Mouse (Mus musculus): ENCODE results near the gene Ttc38.
A peak's percentile ranks its signal among the peaks of the same experiment; 100 is the strongest.
"Not testable (repeated sequence)": the region's sequence is repeated elsewhere in the genome, so short reads cannot be mapped to it uniquely, and the experiment has no call there.

Ttc38 gene

DNA sequence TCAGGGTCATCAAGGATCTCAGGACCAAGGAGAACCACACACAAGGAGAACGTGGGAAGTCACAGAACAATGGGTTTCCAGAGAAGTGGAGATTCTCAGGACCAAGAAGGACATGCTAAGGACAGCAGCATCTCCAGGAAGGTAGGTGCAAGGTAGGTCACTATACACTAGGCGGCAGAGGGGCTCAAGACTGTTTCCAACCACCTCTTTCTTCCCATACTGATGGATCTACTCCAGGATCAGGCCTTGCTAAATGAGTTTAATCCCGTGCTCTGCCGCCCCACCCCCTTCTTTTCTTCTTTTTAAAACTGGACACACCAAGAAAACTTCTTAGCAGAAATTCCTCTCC, 10.1 kb upstream of the Ttc38 start:
- DNase-seq (ENCODE audit: low spot score) = no peak

DNA sequence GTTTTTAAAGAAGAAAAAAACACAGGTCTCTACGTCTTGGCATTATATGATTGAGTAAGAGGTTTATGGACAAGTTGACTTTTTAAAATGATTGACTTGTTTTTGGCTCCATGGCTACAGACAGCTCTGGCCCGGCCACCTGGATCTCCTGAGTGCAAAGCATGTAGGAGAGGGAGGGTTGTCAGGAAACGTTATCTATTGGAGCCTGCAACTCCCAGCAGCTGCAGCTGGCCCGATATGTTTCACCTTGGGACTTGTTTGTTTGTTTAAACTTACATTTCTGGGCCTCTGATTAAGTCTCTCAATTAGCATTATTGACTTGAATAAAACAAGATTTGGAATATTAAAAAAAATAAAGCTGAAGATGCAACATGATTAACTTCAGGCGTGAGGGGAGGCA, 5.4 kb upstream of the Ttc38 start:
- DNase-seq (ENCODE audit: low spot score) = no peak

DNA sequence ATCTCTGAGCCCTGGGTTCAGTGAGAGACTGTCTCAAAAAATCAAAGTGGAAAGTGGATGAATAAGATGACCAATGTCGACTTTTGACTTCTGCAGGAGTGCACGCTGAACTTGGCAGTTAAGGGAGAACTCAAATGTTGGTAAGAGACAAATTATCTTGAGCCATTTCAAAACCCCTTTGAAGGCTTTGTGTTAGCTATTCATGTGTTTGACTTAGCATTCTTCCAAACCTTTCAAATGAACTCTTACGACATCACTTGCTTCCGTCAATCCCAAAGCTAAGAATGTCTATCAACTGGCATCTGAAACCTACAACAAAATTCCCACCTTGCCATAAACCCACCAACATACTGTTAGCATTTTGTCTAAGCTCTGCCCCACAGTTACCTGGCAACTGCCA, 4.0 kb upstream of the Ttc38 start:
- no peak for DNase-seq (ENCODE audit: low spot score)

DNA sequence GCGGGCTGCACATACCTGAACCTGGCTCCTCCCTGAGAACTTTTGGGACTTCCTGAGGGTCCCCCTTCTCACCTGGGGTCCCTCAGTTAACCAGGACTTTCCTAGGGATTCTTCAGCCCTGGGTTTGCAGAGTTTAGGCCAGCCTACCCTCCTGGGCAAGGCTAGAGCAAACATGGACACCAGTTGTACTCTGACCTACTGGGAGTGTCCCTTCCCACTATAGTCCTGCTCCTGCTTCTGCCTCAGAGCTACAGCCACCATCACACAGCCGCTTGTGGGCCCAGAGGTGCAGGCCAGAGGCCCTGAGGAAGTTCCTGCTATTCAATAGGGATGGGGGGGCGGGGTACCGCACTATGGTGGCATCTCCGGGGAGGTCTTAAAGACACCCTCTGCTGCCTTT, 2.6 kb upstream of the Ttc38 start:
- DNase-seq (ENCODE audit: low spot score) = no peak

DNA sequence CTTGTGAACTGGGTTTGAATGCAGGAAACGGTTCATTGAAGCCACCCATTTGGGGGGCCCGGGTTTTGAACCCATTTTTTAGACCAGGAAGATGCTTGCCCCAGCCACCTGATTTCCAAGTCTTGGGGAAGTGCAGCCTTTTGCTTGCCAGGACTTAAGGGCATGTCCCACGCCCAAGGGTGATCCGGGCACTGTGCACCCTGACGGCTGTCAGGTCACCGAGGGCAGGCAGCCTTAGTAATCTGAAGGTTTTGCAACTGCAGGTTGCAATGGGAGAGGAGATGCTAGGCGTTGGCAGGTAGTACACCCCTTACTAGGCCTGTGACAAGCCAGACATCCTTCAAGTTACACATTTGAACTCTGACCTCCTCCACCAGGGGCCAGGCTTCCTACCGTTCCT, 493 bp downstream of the Ttc38 start:
- no peak for DNase-seq (ENCODE audit: low spot score)

DNA sequence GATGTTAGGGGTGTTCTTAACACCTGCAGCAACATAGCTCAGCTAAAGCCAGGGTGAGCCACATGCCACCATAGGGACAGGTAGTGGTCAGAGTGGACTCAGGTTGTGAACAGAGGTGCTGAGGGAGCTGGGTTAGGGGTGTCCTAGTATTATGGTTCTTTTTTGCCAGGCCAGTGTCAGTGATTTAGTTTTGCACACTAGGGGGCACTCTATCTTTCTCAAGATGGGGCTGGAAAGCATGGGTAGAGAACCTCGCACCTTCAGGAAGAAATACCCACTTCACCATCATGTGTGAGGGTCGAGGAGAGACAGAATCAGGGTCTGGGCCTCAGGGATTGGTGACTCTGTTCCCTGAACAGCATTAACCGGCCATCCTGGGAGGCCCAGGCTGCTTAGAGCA, 3.2 kb downstream of the Ttc38 start:
- no peak for DNase-seq (ENCODE audit: low spot score)

DNA sequence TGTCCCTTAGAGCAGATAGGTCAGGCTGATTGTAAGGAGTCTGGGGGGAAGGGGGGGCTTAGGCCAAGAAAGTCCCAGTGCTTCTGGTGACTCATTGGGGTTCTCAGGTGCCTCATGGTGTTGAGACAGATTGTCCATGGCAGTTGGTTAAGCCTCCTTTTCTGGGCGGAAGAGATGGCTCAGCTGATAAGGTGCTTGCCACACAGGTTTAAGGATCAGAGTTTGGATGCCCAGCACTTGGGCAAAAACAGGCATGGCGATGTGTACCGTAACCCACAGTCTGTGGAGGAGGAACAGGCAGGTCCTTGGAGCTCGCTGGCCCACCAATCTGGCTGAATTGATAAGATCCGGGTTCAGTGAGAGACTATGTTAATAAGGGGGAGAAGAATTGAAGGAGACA, 4.8 kb downstream of the Ttc38 start:
- no peak for DNase-seq (ENCODE audit: low spot score)

DNA sequence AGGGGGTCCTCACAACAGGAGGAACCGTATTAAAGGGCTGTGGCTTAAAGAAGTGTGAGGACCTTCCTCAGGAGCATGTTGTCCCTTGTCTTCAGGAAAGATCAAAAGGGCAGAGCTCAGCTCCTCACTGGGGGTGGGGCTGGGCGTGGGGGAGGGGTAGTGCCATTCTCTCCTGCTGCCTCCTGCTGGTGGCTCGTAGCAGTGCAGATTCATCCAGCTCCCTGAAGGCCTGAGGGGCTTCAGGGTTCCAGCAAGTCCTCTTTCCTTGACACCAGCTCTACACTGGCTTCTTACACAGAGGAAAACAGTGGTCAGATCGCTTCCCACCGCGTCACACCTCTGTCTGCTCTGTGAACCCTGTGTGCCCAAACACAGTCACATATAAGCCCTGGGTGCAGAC, 8.9 kb downstream of the Ttc38 start:
- DNase-seq (ENCODE audit: low spot score) = no peak

DNA sequence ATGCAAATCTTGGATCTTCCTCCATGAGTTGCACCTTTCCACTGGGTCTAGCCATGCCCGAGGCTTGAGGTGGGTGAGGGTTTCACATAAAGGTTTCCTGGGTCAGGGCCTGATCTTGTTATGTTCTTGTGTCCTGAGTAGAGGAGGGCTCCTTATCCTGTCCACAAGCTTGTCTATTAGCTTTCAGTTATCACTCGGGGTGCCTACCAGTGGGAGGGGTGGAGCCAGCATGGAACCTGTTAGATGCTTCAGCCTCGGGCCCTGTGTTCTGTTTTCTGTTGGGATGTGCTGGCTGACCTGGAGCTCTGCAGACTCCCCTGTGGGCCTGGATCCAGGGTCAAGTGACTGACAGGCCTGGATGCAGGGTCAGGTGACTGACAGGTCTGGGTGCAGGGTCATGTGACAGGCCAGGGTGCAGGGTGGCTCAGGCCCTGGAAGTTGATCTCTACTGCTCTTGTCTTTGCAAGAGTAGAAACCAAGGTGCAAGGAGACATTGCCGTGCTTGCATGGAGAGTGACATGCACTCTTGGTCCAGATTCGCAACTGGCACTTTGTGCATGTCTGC, 9.8 kb downstream of the Ttc38 start:
- DNase-seq (ENCODE audit: low spot score) = no peak

DNA sequence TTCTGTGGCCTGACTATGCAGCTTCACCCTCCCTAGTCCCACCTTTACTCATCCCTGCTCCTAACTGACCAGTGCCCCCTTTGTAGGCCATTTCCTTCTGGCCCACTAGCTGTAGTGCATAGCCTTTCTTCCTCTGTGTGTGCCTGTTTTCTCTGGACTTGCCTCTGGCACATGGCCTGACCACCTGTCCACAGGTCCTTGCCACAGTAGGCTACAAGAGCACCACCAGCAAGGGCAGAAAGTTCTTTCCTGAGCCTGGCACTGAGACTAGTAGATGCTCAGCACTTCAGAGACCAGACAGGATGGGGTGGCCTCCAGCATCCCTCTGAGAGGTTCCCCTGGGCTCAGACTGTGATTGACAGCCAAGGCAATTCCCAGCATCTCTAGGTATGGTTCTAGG, 13.0 kb downstream of the Ttc38 start:
- no peak for DNase-seq (ENCODE audit: low spot score)

DNA sequence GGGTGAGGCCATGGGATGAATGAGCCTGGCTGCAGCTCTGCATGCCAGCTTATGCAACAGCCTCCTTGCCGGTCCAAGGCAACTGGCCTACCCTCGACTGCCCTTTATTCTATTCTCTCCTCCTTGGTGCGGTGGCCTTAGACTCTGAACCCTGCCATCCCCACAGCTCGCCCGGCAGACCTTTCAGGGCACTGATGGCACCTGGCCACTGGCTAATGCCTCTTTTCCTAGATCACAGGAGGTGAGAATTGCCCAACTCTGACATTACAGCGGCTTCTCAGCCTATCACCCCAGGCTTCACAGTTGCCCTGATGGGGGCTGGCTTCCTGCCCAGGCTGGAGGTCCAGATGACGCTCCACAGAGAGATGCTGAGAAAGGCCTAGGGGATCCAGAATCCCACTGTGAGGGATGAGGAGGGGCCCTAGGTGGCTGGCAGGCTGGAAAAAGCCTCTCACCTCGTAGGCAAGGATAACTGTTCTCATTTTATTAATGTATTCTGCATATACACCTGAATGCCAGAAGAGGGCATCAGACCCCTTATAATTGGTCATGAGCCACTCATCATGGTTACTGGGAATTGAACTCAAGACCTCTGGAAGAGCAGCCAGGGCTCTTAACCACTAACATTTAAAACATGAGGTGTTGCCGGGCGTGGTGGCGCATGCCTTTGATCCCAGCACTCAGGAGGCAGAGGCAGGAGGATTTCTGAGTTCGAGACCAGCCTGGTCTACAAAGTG, 19.7 kb downstream of the Ttc38 start:
- DNase-seq (ENCODE audit: low spot score) = no peak

DNA sequence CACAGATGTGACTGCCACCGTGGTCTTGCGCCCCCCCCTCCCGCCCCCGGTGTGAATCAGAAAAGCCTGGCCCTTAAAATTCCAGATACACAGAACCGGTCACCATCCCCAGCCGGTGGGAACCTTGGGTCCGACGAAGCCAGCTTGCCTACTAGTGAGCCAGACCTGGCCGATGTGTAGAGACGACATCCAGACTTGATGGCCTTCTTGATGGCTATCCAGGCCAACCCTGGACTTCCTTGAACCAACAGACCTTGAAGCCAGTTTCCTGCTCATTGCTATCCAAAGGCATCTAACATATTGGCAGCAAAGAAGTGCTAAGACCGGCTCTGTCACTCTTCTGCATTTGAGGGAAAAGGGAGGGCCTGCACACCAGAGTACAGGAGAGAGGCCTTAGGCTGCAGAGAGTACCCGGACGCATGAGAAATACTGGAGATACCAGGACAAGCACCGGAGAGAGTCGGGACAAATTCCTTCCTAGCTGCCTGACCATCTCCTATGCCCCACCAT, 26.9 kb downstream of the Ttc38 start:
- no peak for DNase-seq (ENCODE audit: low spot score)

DNA sequence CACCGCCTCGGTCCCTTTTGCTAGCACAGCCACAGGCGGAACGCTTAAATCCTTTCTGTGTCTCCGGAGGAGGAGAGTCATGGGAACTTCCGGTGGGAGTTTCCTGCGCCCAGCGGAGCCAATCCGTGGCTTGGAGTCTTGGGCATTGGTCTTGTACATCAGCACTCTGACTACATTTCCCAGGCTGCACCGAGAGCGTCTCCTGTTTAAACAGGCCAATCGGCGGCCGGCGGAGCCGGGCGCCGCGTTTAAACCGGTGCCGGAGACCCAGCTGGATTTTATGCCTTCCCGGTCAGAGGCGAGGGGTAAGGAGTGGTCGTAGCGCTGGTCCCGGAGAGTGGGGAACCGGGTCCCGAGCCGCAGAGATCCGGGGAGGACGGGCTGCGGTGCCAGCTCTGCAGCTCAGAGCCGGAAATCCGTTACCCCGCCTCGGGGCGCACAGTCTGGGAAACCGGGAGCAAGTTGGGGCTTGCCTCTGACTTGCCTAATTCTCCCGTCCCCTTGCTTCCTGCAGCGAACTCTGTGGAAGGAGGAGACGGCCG, 27.5 kb downstream of the Ttc38 start, which contains the start of gene Gtse1:
Gene Gtse1, plus strand, starts transcription at position 256 of the 542 bp plus-strand sequence.
- peak; percentile 93 for DNase-seq (ENCODE audit: low spot score)

DNA sequence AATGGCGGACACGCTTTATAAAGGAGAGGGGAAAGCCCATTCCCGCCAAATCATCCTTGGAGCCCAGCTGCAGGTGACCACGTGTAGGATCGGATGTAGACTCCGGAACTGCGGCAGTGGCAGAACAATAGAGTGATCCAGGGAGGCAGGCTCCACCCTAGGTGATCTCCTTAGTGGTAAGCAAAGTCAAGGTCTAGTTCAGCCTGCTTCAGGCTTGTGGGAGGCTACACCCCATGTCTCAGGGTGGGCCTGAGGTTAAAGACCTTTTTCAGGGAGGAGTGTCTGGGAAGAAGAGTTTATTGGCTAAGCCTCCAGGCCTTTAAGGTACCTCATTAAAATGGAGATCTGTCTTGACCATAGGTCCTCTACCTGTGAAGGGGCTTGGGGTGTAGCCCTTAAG, 33.8 kb downstream of the Ttc38 start:
- DNase-seq (ENCODE audit: low spot score) = not testable (repeated sequence)

DNA sequence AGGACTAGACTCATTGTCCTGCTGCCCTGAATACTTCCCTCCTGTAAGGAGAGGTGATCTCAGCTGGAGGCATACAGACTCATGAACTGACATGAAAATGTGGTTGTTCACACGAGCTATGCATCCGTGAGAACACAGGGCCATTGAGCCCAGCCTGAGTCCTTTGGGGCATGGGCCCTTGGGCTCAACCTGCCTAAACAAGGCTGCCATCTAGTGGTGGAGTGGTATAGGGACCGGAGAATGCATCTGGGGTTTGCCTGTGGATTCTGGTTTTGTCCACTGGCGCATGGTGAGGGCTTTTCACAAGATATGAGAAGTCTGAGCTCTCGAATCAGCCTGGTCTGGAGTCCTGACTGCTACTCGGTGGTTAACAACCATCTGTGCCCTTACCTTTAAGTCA, 35.6 kb downstream of the Ttc38 start:
- peak; percentile 34 for DNase-seq (ENCODE audit: low spot score)

DNA sequence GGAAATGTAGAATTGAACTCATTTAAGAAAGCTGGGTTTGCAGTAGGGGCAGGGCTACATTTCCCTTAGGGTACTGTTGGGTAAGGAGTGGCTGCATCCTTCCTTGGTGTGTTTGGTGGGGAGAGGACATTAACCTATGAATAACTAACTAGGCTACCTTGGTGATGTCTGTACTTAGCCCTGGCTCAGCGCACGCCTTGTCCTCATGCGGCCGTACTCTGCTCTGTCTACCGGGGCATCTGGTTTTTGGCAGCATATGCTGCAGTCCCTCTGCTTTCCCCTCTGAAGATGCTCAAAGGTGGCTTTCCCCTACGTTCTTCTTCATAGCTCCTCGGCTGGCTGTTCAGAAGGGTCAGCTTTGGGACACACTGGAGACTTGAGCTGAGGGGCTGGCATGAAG, 45.2 kb downstream of the Ttc38 start:
- DNase-seq (ENCODE audit: low spot score) = no peak

DNA sequence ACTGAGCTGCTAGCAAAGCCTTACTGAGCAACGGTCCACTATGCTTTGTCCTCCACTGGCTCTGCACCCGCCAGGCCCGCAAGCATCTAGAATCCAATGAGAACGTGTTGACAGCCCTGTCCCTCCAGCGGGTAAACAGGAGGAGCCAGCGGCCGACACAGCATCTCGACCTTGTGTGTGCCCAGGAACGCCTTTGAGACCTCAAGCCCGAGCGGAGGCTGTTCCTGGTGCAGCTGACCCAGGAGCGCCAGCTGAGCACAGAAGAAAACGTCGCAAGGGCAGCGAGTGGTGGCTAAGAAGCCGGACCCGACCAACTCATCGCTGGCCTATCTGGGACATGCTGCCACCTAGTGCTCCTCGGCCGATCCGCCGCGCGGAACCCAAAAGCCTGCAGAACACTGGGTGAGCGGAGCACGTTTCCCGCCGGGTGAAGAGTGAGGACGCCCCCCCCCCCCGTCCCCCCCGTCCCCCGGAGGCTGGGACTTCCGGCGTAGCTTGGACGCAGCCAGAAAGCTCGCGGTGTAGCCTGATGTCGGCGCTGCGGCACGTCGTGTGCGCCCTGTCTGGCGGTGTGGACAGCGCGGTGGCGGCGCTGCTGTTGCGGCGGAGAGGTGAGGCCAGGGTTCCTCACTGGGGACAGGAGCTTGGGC, 46.9 kb downstream of the Ttc38 start, which contains the start of gene Trmu:
Gene Trmu, plus strand, starts transcription at position 465 of the 650 bp plus-strand sequence.
- peak; percentile 88 for DNase-seq (ENCODE audit: low spot score)

DNA sequence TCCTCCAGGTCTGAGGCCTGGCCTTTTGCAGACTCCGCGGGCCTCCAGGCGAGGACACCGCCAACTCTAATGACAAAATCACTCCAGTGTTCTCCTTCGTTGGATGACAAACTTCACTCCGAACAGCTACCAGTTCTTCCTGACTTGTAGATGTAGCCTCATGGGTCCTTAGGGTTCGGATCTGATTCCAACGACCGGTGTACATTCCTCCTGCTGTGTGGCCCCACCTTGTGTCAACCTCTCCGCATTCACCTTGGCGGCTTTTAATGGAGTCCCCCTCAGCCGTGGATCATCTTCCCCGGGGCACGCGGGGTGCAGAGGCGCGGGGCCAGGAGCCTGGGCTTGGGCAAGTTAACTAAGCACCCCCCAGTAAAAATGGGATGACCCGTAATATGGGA, 47.4 kb downstream of the Ttc38 start:
- DNase-seq (ENCODE audit: low spot score) = peak; percentile 32

DNA sequence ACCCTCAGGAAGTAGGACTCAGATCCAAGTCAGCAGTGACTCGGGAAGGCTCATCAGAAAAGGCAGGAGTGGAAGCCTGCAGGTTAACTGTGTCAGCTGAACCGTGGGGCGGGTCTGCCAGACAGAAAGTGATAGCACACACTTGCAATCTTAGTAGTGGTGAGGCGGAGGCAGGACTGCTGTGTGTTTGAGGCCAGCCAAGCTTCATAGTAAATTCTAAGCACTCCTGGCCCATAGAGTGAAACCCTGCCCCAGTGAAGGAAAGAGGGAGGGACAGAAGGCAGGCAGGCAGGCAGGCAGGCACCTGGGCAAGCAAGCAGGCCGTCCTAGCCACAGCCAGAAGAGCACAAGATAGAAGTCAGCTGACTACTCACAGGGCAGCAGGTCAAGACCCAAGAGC, 53.5 kb downstream of the Ttc38 start:
- no peak for DNase-seq (ENCODE audit: low spot score)

DNA sequence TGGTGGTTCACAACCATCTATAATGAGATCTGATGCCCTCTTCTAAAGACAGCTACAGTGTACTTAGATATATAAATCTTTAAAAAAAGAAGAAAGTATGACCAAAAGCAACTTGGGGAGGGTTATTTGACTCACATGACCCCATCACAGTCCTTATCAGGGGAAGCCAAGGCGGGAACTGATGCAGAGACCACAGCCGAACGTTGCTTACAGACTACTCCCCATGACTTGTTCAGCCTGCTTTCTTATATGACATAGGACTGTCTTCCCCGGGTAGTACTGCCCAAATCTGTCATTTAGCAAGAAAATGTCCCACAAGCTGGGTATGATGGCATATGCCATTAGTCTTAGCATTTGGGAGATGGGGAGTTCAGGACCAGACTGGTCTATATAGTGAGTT, 57.1 kb downstream of the Ttc38 start:
- DNase-seq (ENCODE audit: low spot score) = no peak

DNA sequence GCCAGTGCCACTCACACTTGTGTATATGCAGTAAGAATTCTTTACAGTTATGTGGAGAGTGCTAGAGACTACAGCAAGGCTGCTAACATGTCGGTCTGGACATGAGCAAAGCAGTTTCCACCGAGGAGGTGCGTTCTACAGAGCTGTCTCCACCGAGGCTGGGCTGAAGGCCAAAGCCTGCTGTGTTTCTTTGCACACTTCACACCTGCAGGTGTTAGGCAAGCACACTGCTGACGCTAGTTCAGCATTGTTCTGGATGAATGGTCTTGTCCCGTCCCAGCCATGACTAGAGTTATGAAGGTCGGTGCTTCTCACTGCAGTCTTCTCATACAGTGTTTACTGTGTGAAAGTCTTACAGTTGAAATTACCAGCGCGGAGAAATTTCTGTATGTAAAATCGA, 59.9 kb downstream of the Ttc38 start:
- no peak for DNase-seq (ENCODE audit: low spot score)

DNA sequence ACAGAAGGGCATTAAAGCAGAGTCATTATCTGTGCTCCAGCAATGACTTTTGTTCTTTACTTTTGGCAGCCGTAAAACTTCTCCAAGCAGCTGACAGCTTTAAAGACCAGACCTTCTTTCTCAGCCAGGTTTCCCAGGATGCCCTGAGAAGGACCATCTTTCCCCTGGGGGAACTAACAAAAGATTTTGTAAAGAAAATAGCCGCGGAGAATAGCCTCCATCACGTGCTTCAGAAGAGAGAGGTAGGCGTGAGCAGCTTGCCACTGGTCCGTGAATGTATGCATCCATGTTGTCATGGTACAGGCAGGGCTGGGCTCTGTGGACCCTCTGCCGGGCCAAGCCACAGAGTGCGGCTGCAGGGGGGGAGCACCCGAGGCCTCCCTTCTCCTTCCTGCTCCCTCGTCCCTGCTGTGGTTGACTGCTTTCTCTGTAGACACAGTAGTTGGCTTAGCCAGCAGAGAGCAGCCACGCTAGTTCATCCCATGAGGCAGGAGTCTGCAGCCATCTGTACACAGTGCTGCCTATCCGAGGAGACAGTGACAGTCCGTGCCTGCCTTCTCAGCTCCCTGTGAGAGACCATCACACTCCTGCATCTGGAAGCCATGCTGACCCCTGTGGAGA, 60.5 kb downstream of the Ttc38 start:
- DNase-seq (ENCODE audit: low spot score) = no peak

DNA sequence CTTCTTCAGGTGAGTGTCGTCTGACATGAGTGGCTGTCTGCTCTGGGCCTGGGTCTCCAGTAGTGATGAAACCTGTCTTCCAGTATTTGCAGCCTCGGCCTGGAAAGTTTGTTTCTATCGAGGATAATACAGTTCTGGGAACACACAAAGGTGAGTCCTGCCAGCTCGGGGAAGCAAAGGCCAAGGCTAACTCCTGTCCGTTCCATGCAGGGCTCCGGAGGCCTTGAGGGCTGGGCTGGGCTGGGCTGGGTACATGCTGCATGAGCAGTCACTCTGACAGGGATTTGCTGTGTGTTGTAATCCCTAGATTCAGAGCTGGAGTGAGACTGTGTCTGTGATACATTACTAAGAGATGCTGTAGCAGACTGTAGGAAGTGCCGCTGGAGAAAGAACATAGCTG, 61.8 kb downstream of the Ttc38 start:
- DNase-seq (ENCODE audit: low spot score) = no peak
